Mouse (Mus musculus): Measurements from ENCODE around the gene Gm11060. TPM values are rescaled to one million over a fixed set of nuclear protein-coding genes. Genes with fewer than 3 reads are reported as not detected.

Gene Gm11060
- total and polyA plus RNA-seq, 3 experiments: not detected

- no peaks in the 10 kb centered on the region for H3K27me3 ChIP-seq (replicated peaks)
- dilution Hi-C loops (cut with MboI; ENCODE audit: extremely low pct_ligation_motif_present, extremely low pct_unique_long_range_greater_than_20kb, low sequenced_read_pairs) (no loop called here), in situ Hi-C loops (cut with MboI; ENCODE audit: low pct_ligation_motif_present, low pct_unique_long_range_greater_than_20kb, low sequenced_read_pairs) (no loop called here)
- no peak overlapping the region for H3K4me2 ChIP-seq (ENCODE audit: insufficient read depth, low read depth, poor library complexity, severe bottlenecking)
- H3K27ac ChIP-seq (ENCODE audit: insufficient read depth, low read depth): no peak overlapping the region
- H3K36me3 ChIP-seq (replicated peaks in 1 of 2; ENCODE audit: control insufficient read depth in 1 of 2, insufficient read depth in 1 of 2, low read length in 1 of 2): no peaks in the 10 kb centered on the region
- no peak overlapping the region for H3K9ac ChIP-seq (ENCODE audit: insufficient read depth, low read depth)
- TF ChIP-seq KAT2A (IDR thresholded peaks at IDR 0.05; ENCODE audit: insufficient replicate concordance, low read length): no peak
- no peak for TF ChIP-seq ZKSCAN1 (IDR thresholded peaks at IDR 0.05; ENCODE audit: borderline replicate concordance, low read depth, low read length)
- no peak for TF ChIP-seq USF2 (conservative IDR thresholded peaks at IDR 0.05; ENCODE audit: low read depth, low read length)
- no peak for TF ChIP-seq POLR2A (IDR thresholded peaks at IDR 0.05; ENCODE audit: low read depth, low read length)
- no peak for TF ChIP-seq SIN3A (IDR thresholded peaks at IDR 0.05; ENCODE audit: low read length)
- TF ChIP-seq ZMIZ1 (IDR thresholded peaks at IDR 0.05; ENCODE audit: low read depth, low read length): no peak
- no peak for TF ChIP-seq BHLHE40 (IDR thresholded peaks at IDR 0.05; ENCODE audit: low read depth, low read length)
- TF ChIP-seq MYC (IDR thresholded peaks at IDR 0.05; ENCODE audit: low read depth, low read length): no peak
- TF ChIP-seq ZNF384 (IDR thresholded peaks at IDR 0.05; ENCODE audit: low read depth, low read length): no peak
- TF ChIP-seq PAX5 (IDR thresholded peaks at IDR 0.05; ENCODE audit: low read length): no peak
- TF ChIP-seq EP300 (IDR thresholded peaks at IDR 0.05; ENCODE audit: low read length): no peak
- TF ChIP-seq ETS1 (conservative IDR thresholded peaks at IDR 0.05; ENCODE audit: low read depth, low read length): no peak
- H3K9me3 ChIP-seq (replicated peaks; ENCODE audit: low read length): peaks cover 18% of the 10 kb centered on the region
- no peak for DNase-seq (ENCODE audit: extremely low read depth)
- H3K4me3 ChIP-seq (replicated peaks in 1 of 3; ENCODE audit: low read depth in 2 of 3, low read length in 2 of 3, poor library complexity in 1 of 3): no peak overlapping the region
- peaks cover 0 to 5% of the 10 kb centered on the region in 2 experiments; a peak in 2 of 4 replicates for H3K4me1 ChIP-seq (ENCODE audit: control insufficient read depth in 1 of 2, insufficient read depth in 2 of 2)
- H3K79me2 ChIP-seq (replicated peaks; ENCODE audit: control insufficient read depth, extremely low read depth, insufficient read depth, poor library complexity, severe bottlenecking): no peaks in the 10 kb centered on the region
Observed at GRCm38 (mm10) chr2:105125641-105126040, 33.8 kb downstream of the Gm11060 start.

GRCm38 (mm10) chr2:105126279-105126678, 34.5 kb downstream of the Gm11060 start, which contains the start of gene Wt1:
Gene Wt1, plus strand, starts transcription at chr2:105126529.
- no peak within 1 kb of the TSS for H3K4me3 ChIP-seq (replicated peaks in 1 of 3; ENCODE audit: low read depth in 2 of 3, low read length in 2 of 3, poor library complexity in 1 of 3)
- no peaks in the 10 kb centered on the region for H3K27me3 ChIP-seq (replicated peaks)

More at GRCm38 (mm10) chr2:105126279-105126678, 34.5 kb downstream of the Gm11060 start, which contains the start of gene Wt1:
- in situ Hi-C loops (cut with MboI; ENCODE audit: low pct_ligation_motif_present, low pct_unique_long_range_greater_than_20kb, low sequenced_read_pairs): no loop called here
- peaks cover 0 to under 1% of the 10 kb centered on the region in 2 experiments; a peak in 1 of 4 replicates for H3K4me1 ChIP-seq (ENCODE audit: control insufficient read depth in 1 of 2, insufficient read depth in 2 of 2)
- no peak for DNase-seq (ENCODE audit: extremely low read depth)
- dilution Hi-C loops (cut with MboI; ENCODE audit: extremely low pct_ligation_motif_present, extremely low pct_unique_long_range_greater_than_20kb, low sequenced_read_pairs): no loop called here
- no peaks in the 10 kb centered on the region for H3K79me2 ChIP-seq (replicated peaks; ENCODE audit: control insufficient read depth, extremely low read depth, insufficient read depth, poor library complexity, severe bottlenecking)
- peaks cover 18% of the 10 kb centered on the region for H3K9me3 ChIP-seq (replicated peaks; ENCODE audit: low read length)
- no peak within 1 kb of the TSS for H3K9ac ChIP-seq (ENCODE audit: insufficient read depth, low read depth)
- H3K27ac ChIP-seq (ENCODE audit: insufficient read depth, low read depth): no peak within 1 kb of the TSS
- TF ChIP-seq NRF1 (IDR thresholded peaks at IDR 0.05; ENCODE audit: low read depth, low read length) (no peak), NELFE (IDR thresholded peaks at IDR 0.05; ENCODE audit: low read depth, low read length) (no peak), UBTF (IDR thresholded peaks at IDR 0.05; ENCODE audit: low read depth, low read length) (no peak), MAZ (IDR thresholded peaks at IDR 0.05; ENCODE audit: low read depth, low read length) (no peak), ZMIZ1 (IDR thresholded peaks at IDR 0.05; ENCODE audit: low read depth, low read length) (no peak), TCF12 (IDR thresholded peaks at IDR 0.05; ENCODE audit: low read depth, low read length) (no peak), ELF1 (IDR thresholded peaks at IDR 0.05; ENCODE audit: low read depth, low read length) (no peak), IRF4 (IDR thresholded peaks at IDR 0.05; ENCODE audit: low read depth, low read length) (no peak), ZC3H11A (IDR thresholded peaks at IDR 0.05; ENCODE audit: low read depth, low read length) (no peak), SMC3 (IDR thresholded peaks at IDR 0.05; ENCODE audit: low read depth, low read length) (no peak), POLR2A (IDR thresholded peaks at IDR 0.05; ENCODE audit: low read depth, low read length) (no peak), CHD2 (IDR thresholded peaks at IDR 0.05; ENCODE audit: low read length) (no peak), JUND (conservative IDR thresholded peaks at IDR 0.05; ENCODE audit: low read depth, low read length) (no peak), RAD21 (IDR thresholded peaks at IDR 0.05; ENCODE audit: low read depth, low read length) (no peak), E2F4 (IDR thresholded peaks at IDR 0.05; ENCODE audit: insufficient replicate concordance, low read depth, low read length) (no peak), JUN (IDR thresholded peaks at IDR 0.05; ENCODE audit: insufficient read depth, low read depth, low read length) (no peak), CHD1 (IDR thresholded peaks at IDR 0.05; ENCODE audit: low read depth, low read length) (no peak), POLR2AphosphoS2 (IDR thresholded peaks at IDR 0.05; ENCODE audit: low read depth, low read length) (no peak), GABPA (IDR thresholded peaks at IDR 0.05; ENCODE audit: insufficient replicate concordance, low read depth, low read length) (no peak), ZKSCAN1 (IDR thresholded peaks at IDR 0.05; ENCODE audit: borderline replicate concordance, low read depth, low read length) (no peak)
- H3K36me3 ChIP-seq (replicated peaks in 1 of 2; ENCODE audit: control insufficient read depth in 1 of 2, insufficient read depth in 1 of 2, low read length in 1 of 2): no peaks in the 10 kb centered on the region
- H3K4me2 ChIP-seq (ENCODE audit: insufficient read depth, low read depth, poor library complexity, severe bottlenecking): no peak within 1 kb of the TSS

Measured in CH12.LX (cell line).